Mouse (Mus musculus) liver, embryonic 11.5 days (tissue): ENCODE measurements around the gene Slitrk3. TPM values are rescaled to one million over a fixed set of nuclear protein-coding genes. Genes with fewer than 3 reads are reported as not detected.
A peak's percentile ranks its signal among the peaks of the same experiment; 100 is the strongest.

ENCODE experiments used
- ATAC-seq: fragments of 200-750 bp; cut with Nextera tagmentation; replicated peaks from 2 replicates; pipeline ENCODE4 v1.8.0; 2017; ENCODE audit warnings: moderate number of reproducible peaks, mild to moderate bottlenecking, moderate TSS enrichment, moderate library complexity; ENCODE audit not compliant: low FRiP score
- DNase-seq: peaks from one replicate; pipeline ENCODE4 v3.0.0-alpha.2; 2017; ENCODE audit warnings: low spot score
- H3K27ac ChIP-seq: fragments of 300-500 bp; sonication (generic); 2 replicates; pipeline ENCODE4 v1.5.1; 2014; ENCODE audit warnings: mild to moderate bottlenecking, low read depth, low read length, control low read depth
- H3K27me3 ChIP-seq: fragments of 300-500 bp; sonication (generic); replicated peaks from 2 replicates; pipeline ENCODE4 v1.6.1; 2014; ENCODE audit warnings: low read length, mixed read lengths; ENCODE audit not compliant: control insufficient read depth, insufficient read depth
- H3K36me3 ChIP-seq: fragments of 300-500 bp; sonication (generic); 2 replicates; pipeline ENCODE4 v1.6.1; 2014; ENCODE audit warnings: mild to moderate bottlenecking, low read length, moderate library complexity, mixed read lengths; ENCODE audit not compliant: control insufficient read depth, insufficient read depth
- H3K4me1 ChIP-seq: fragments of 300-500 bp; sonication (generic); replicated peaks from 2 replicates; pipeline ENCODE4 v1.6.1; 2014; ENCODE audit warnings: low read length, mixed read lengths; ENCODE audit not compliant: control insufficient read depth, insufficient read depth
- H3K4me2 ChIP-seq: fragments of 300-500 bp; sonication (generic); 2 replicates; pipeline ENCODE4 v1.6.1; 2014; ENCODE audit warnings: mild to moderate bottlenecking, control low read depth, moderate library complexity
- H3K4me3 ChIP-seq: fragments of 300-500 bp; sonication (generic); 2 replicates; pipeline ENCODE4 v1.5.1; 2014; ENCODE audit warnings: low read depth, low read length, control low read depth
- H3K9ac ChIP-seq: fragments of 300-500 bp; sonication (generic); 2 replicates; pipeline ENCODE4 v1.6.1; 2014; ENCODE audit warnings: low read depth, low read length, control low read depth
- H3K9me3 ChIP-seq: fragments of 300-500 bp; sonication (generic); 2 replicates; pipeline ENCODE4 v1.6.1; 2016; ENCODE audit warnings: low read length, inconsistent platforms, mixed read lengths; ENCODE audit not compliant: control insufficient read depth
- WGBS: fragments of 180-500 bp; shearing (Covaris S2); extraction: QIAGEN DNeasy Blood & Tissue Kit; methylation state at CpG from one replicate; pipeline ENCODE4 v1.1.7; 2014; 5-methylcytosine and 5-hydroxymethylcytosine counted together
- polyA plus RNA-seq: library from polyadenylated mRNA; unstranded; fragments of >200 nt; fragmentation: Nextera tagmentation; extraction: Ambion mirVana; gene quantifications from 2 replicates; pipeline ENCODE4 v1.2.1, GENCODE M21; 2014

Gene Slitrk3
- polyA plus RNA-seq, 1 experiment from 2014 or later, result not detected

- ATAC-seq (no peak), DNase-seq (no peak)
- Histone ChIP-seq H3K4me3 (peak overlapping the region; percentile 34), H3K27me3 (peaks cover 44% of the 10 kb centered on the region), H3K9me3 (no peaks in the 10 kb centered on the region), H3K27ac (no peak overlapping the region), H3K36me3 (no peaks in the 10 kb centered on the region), H3K9ac (no peak overlapping the region), H3K4me1 (no peaks in the 10 kb centered on the region), H3K4me2 (peak overlapping the region; percentile 57)
- WGBS, result 3% methylated on average over 26 of the region's 26 CpGs
These were observed 4.1 kb downstream of the Slitrk3 start for GRCm38 (mm10) chr3:73053451-73053931.

GRCm38 (mm10) chr3:73046248-73046647 lies 11.4 kb downstream of the Slitrk3 start:
- H3K4me2 ChIP-seq, result no peak overlapping the region

GRCm38 (mm10) chr3:73042256-73042655 lies 15.3 kb downstream of the Slitrk3 start:
- Histone ChIP-seq H3K4me2 (no peak overlapping the region), H3K9me3 (no peaks in the 10 kb centered on the region), H3K36me3 (no peaks in the 10 kb centered on the region), H3K27ac (no peak overlapping the region), H3K4me3 (no peak overlapping the region), H3K4me1 (no peaks in the 10 kb centered on the region), H3K9ac (no peak overlapping the region), H3K27me3 (no peaks in the 10 kb centered on the region)
- DNase-seq (no peak), ATAC-seq (no peak)

More at GRCm38 (mm10) chr3:73046248-73046647, 11.4 kb downstream of the Slitrk3 start:
- Histone ChIP-seq H3K4me3 (no peak overlapping the region), H3K9me3 (no peaks in the 10 kb centered on the region), H3K27me3 (no peaks in the 10 kb centered on the region), H3K9ac (no peak overlapping the region), H3K27ac (no peak overlapping the region), H3K36me3 (no peaks in the 10 kb centered on the region), H3K4me1 (no peaks in the 10 kb centered on the region)
- WGBS, result 4% methylated on average over 3 of the region's 3 CpGs
- ATAC-seq (no peak), DNase-seq (no peak)

- Histone ChIP-seq H3K27ac (no peak overlapping the region), H3K4me2 (no peak overlapping the region), H3K36me3 (no peaks in the 10 kb centered on the region), H3K27me3 (no peaks in the 10 kb centered on the region), H3K9me3 (no peaks in the 10 kb centered on the region), H3K4me1 (no peaks in the 10 kb centered on the region), H3K4me3 (no peak overlapping the region), H3K9ac (no peak overlapping the region)
- ATAC-seq (no peak), DNase-seq (no peak)
- WGBS, result 16% methylated on average over 6 of the region's 6 CpGs
These were observed 51.6 kb downstream of the Slitrk3 start for GRCm38 (mm10) chr3:73006045-73006444.

- WGBS, result 87% methylated on average over 4 of the region's 4 CpGs
- H3K9me3 ChIP-seq, result no peaks in the 10 kb centered on the region
- DNase-seq (no peak), ATAC-seq (no peak)
- H3K36me3 ChIP-seq, result no peaks in the 10 kb centered on the region
- no peaks in the 10 kb centered on the region for H3K27me3 ChIP-seq
- H3K9ac ChIP-seq, result no peak overlapping the region
- no peak overlapping the region for H3K4me3 ChIP-seq
- no peak overlapping the region for H3K27ac ChIP-seq
- no peak overlapping the region for H3K4me2 ChIP-seq
- no peaks in the 10 kb centered on the region for H3K4me1 ChIP-seq
These were observed 54.5 kb downstream of the Slitrk3 start for GRCm38 (mm10) chr3:73002933-73003696.

GRCm38 (mm10) chr3:72997517-72997916 lies 60.1 kb downstream of the Slitrk3 start:
- H3K4me2 ChIP-seq, result no peak overlapping the region
- ATAC-seq, result no peak
- no peaks in the 10 kb centered on the region for H3K36me3 ChIP-seq
- no peak overlapping the region for H3K4me3 ChIP-seq
- no peak for DNase-seq
- H3K27me3 ChIP-seq, result no peaks in the 10 kb centered on the region
- no peaks in the 10 kb centered on the region for H3K4me1 ChIP-seq
- 74% methylated on average over 4 of the region's 4 CpGs for WGBS
- H3K9me3 ChIP-seq, result no peaks in the 10 kb centered on the region
- H3K27ac ChIP-seq, result no peak overlapping the region
- H3K9ac ChIP-seq, result no peak overlapping the region

Other genes with a start within 250 kb of the Slitrk3 start
- gene Sis, start 89.9 kb downstream of the Slitrk3 start, polyA plus RNA-seq, result not detected in 2 replicates